In the genomic region with DNA sequence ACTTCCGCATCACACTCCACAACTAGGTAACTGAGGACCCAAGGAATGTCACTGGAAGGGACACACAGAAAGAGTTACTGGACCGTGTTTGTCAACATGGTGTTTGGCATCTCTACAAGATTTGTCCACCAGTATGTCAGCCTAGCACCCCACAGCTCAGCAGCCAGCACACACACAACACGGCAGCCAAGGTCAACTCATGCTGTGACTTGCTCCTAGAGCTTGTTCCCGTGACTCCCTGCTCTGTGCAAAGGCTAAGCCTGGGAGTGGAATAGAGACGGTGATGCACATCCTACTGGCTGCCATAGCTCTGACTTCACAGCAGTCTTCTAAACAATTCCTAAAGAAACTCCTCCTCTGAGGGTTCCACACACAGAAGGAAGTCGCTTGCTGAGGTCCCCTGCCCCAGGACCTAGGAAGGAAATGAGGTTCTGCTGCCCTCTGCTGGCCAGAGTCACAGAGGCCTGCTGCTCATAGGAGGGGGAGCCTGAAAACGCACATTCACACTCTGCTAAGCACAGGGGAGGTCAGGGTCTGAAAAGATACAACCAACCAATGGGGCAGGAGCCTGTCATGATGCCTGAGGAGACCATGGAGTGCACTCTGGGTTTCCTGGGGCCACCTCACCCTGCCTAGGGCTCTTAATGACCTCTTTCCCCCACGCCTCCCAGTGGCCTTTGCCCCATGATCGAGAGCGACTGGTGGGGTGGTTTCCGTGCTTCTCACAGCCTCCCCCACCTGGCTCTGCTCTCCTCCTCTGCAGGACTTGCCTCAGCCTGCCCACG, we compare ENCODE assay signal across 8 mouse cellular contexts. TPM values are rescaled to one million over a fixed set of nuclear protein-coding genes. Genes with fewer than 3 reads are reported as not detected.
DNase-seq lines count a peak whose midpoint lies in the region; ATAC-seq and TF ChIP-seq lines count a peak whose summit lies in the region.

No protein-coding gene starts in this region.

- 0 out of 2 replicates have a peak overlapping the region, but pooled peaks have one; percentile 18 for H3K27ac ChIP-seq in heart, embryonic 15.5 days
- H3K27ac ChIP-seq in liver, postnatal 0 days (ENCODE audit: low read depth), result peak overlapping the region; percentile 50
- no peak overlapping the region; the same call in 1 of the 2 replicates for H3K27ac ChIP-seq in neural tube, embryonic 15.5 days (replicated peaks)

- no peak for TF ChIP-seq EP300 in liver, postnatal 0 days (IDR thresholded peaks at IDR 0.05; ENCODE audit: low read depth)

- H3K9me3 ChIP-seq in heart, embryonic 15.5 days (replicated peaks), result no peaks in the 10 kb centered on the region
- no peaks in the 10 kb centered on the region for H3K9me3 ChIP-seq in liver, postnatal 0 days (ENCODE audit: low read length)
- no peaks in the 10 kb centered on the region for H3K9me3 ChIP-seq in neural tube, embryonic 15.5 days (replicated peaks)

- peaks cover 20% of the 10 kb centered on the region for H3K4me1 ChIP-seq in heart, embryonic 15.5 days (replicated peaks)
- peaks cover 8% of the 10 kb centered on the region; the same call in 1 of the 2 replicates for H3K4me1 ChIP-seq in liver, postnatal 0 days (ENCODE audit: insufficient read depth)
- peaks cover 20% of the 10 kb centered on the region for H3K4me1 ChIP-seq in neural tube, embryonic 15.5 days

- 51% methylated on average over 12 of the region's 12 CpGs for WGBS in heart, embryonic 15.5 days
- 48% methylated on average over 12 of the region's 12 CpGs for WGBS in liver, postnatal 0 days (ENCODE audit: insufficient replicate concordance)
- WGBS in neural tube, embryonic 15.5 days, result 47% methylated on average over 12 of the region's 12 CpGs

- H3K36me3 ChIP-seq in heart, embryonic 15.5 days, result peaks cover 23% of the 10 kb centered on the region
- peaks cover 37% of the 10 kb centered on the region for H3K36me3 ChIP-seq in liver, postnatal 0 days (replicated peaks; ENCODE audit: insufficient read depth, low read length)
- peaks cover 54% of the 10 kb centered on the region for H3K36me3 ChIP-seq in neural tube, embryonic 15.5 days

- peak; percentile 96 for TF ChIP-seq CTCF in liver, postnatal 0 days (IDR thresholded peaks at IDR 0.05; ENCODE audit: low read depth)

- no peaks in the 10 kb centered on the region for H3K27me3 ChIP-seq in heart, embryonic 15.5 days
- no peaks in the 10 kb centered on the region for H3K27me3 ChIP-seq in liver, postnatal 0 days (ENCODE audit: insufficient read depth, low read length)
- H3K27me3 ChIP-seq in neural tube, embryonic 15.5 days (replicated peaks), result no peaks in the 10 kb centered on the region

- DNase-seq in brain, embryonic 18.5 days (ENCODE audit: low read depth, low spot score), result peak; percentile 45
- peak; percentile 39 for DNase-seq in fat pad, adult 2 months (ENCODE audit: extremely low read depth, low read depth, low spot score)
- peak; percentile 95 for DNase-seq in kidney, postnatal 10 days
- peak; percentile 88 for DNase-seq in liver, postnatal 0 days
- peak; percentile 46 to 59 for DNase-seq in thymus, adult 18-20 months

- ATAC-seq in CD4-positive, CD25-positive, alpha-beta regulatory T cell, adult 4 months, result peak; percentile 93
- ATAC-seq in heart, embryonic 15.5 days (replicated peaks; ENCODE audit: insufficient number of reproducible peaks, insufficient read depth, low FRiP score, low read depth), result peak; percentile 78
- peak; percentile 82 for ATAC-seq in liver, postnatal 0 days
- peak; percentile 86 for ATAC-seq in neural tube, embryonic 15.5 days (ENCODE audit: low FRiP score)

- no peak overlapping the region for H3K4me2 ChIP-seq in heart, embryonic 15.5 days
- 0 out of 2 replicates have a peak overlapping the region, but pooled peaks have one; percentile 10 for H3K4me2 ChIP-seq in liver, postnatal 0 days (ENCODE audit: low read depth, low read length)
- no peak overlapping the region for H3K4me2 ChIP-seq in neural tube, embryonic 15.5 days

- no peak overlapping the region for H3K9ac ChIP-seq in heart, embryonic 15.5 days
- H3K9ac ChIP-seq in liver, postnatal 0 days (replicated peaks), result no peak overlapping the region
- H3K9ac ChIP-seq in neural tube, embryonic 15.5 days (replicated peaks), result no peak overlapping the region

- H3K4me3 ChIP-seq in heart, embryonic 15.5 days, result no peak overlapping the region
- H3K4me3 ChIP-seq in liver, postnatal 0 days (ENCODE audit: low read depth, low read length), result no peak overlapping the region
- H3K4me3 ChIP-seq in neural tube, embryonic 15.5 days (replicated peaks), result no peak overlapping the region

RNA-seq across cellular contexts. Expression of a gene that starts 6.0 kb away (rescaled TPM):
- polyA plus RNA-seq in CD4-positive, CD25-positive, alpha-beta regulatory T cell, adult 4 months (2017; shearing (Covaris generic)), result 10 to 100 TPM; 11.8 to 14.3 TPM
- polyA plus RNA-seq in heart, embryonic 15.5 days (2015; fragmentation: Nextera tagmentation; extraction: Ambion mirVana), result 21.3 and 28.1 TPM in 2 replicates
- polyA plus RNA-seq in liver, postnatal 0 days (2015; fragmentation: Nextera tagmentation; extraction: Ambion mirVana), result 14.8 and 15.5 TPM in 2 replicates
- polyA plus RNA-seq in neural tube, embryonic 15.5 days (2015; fragmentation: Nextera tagmentation; extraction: Ambion mirVana), result 42.4 and 42.6 TPM in 2 replicates

RNA-seq across cellular contexts. Expression of a gene that starts 20.5 kb away (rescaled TPM):
- 100 to 1,000 TPM; 449 to 774 TPM for polyA plus RNA-seq in CD4-positive, CD25-positive, alpha-beta regulatory T cell, adult 4 months (2017; shearing (Covaris generic))
- polyA plus RNA-seq in heart, embryonic 15.5 days (2015; fragmentation: Nextera tagmentation; extraction: Ambion mirVana), result 2.1 and 6.2 TPM in 2 replicates
- 18.7 and 23.1 TPM in 2 replicates for polyA plus RNA-seq in liver, postnatal 0 days (2015; fragmentation: Nextera tagmentation; extraction: Ambion mirVana)
- 1.0 and 4.8 TPM in 2 replicates for polyA plus RNA-seq in neural tube, embryonic 15.5 days (2015; fragmentation: Nextera tagmentation; extraction: Ambion mirVana)

Comparison
In these comparisons a context has a peak if more than half of its experiments do, and no peak if none do; other contexts are left out.
1. DNase-seq: peak in every context shown above with its lines; median percentile 95 in kidney, postnatal 10 days; 88 in liver, postnatal 0 days; 52 in thymus, adult 18-20 months; 45 in brain, embryonic 18.5 days; 39 in fat pad, adult 2 months.
2. RNA of a gene that starts 20.5 kb away (polyA plus RNA-seq): 449 to 774 TPM in CD4-positive, CD25-positive, alpha-beta regulatory T cell, adult 4 months; 18.7 to 23.1 TPM in liver, postnatal 0 days, 2.1 to 6.2 TPM in heart, embryonic 15.5 days and 1.0 to 4.8 TPM in neural tube, embryonic 15.5 days; every median in the first group is over 10 times any median in the second.
3. Peak in every context shown above with its lines, with median percentiles within 50 percentile points of each other: ATAC-seq.